Mouse (Mus musculus): ENCODE measurements around the gene Zdhhc24. TPM values are rescaled to one million over a fixed set of nuclear protein-coding genes. Genes with fewer than 3 reads are reported as not detected.

Zdhhc24 gene
- polyA plus RNA-seq, 1 experiment from 2014 or later: 10.5 TPM

GRCm38 (mm10) chr19:4916827-4917226 is 38.4 kb downstream of the Zdhhc24 start:
- H3K36me3 ChIP-seq (ENCODE audit: control insufficient read depth, insufficient read depth): peaks cover 62% of the 10 kb centered on the region
- no peak for ATAC-seq (replicated peaks; ENCODE audit: extremely low read depth, insufficient read depth, low FRiP score)

DNA sequence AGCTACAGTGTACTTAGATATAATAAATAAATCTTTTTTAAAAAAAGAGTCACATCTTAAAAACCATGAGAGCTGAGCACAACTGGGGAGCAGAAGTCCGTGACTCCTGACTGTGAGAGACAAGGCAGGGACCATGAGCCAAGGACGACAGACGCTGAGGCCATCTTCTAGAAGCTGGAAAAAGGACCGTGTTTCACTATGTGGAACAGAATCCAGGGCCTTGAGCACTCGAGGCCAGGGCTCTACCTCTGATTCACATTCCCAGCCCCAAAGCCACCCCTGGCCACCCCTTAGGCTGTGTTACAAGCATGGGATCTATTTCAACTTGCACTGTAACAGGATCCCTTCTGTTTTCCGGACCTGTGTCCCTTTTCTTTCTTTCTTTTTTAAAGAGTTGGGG is 41.2 kb downstream of the Zdhhc24 start:
- Histone ChIP-seq H3K27me3 (ENCODE audit: control insufficient read depth, insufficient read depth, low read length) (no peaks in the 10 kb centered on the region), H3K4me2 (ENCODE audit: low read depth, low read length) (no peak overlapping the region), H3K27ac (ENCODE audit: low read length) (no peak overlapping the region), H3K4me1 (ENCODE audit: control insufficient read depth, insufficient read depth, low read length) (no peaks in the 10 kb centered on the region), H3K9ac (ENCODE audit: low read length) (no peak overlapping the region), H3K36me3 (ENCODE audit: control insufficient read depth, insufficient read depth) (peaks cover 55% of the 10 kb centered on the region), H3K4me3 (ENCODE audit: low read length) (no peak overlapping the region), H3K9me3 (replicated peaks; ENCODE audit: control insufficient read depth, low read length) (no peaks in the 10 kb centered on the region)
- 78% methylated on average over 6 of the region's 6 CpGs for WGBS
- ATAC-seq (replicated peaks; ENCODE audit: extremely low read depth, insufficient read depth, low FRiP score): no peak

More at GRCm38 (mm10) chr19:4916827-4917226, 38.4 kb downstream of the Zdhhc24 start:
- no peak overlapping the region for H3K4me3 ChIP-seq (ENCODE audit: low read length)
- no peaks in the 10 kb centered on the region for H3K4me1 ChIP-seq (ENCODE audit: control insufficient read depth, insufficient read depth, low read length)
- H3K27ac ChIP-seq (ENCODE audit: low read length): no peak overlapping the region
- no peaks in the 10 kb centered on the region for H3K9me3 ChIP-seq (replicated peaks; ENCODE audit: control insufficient read depth, low read length)
- H3K27me3 ChIP-seq (ENCODE audit: control insufficient read depth, insufficient read depth, low read length): no peaks in the 10 kb centered on the region
- 86% methylated on average over 10 of the region's 10 CpGs for WGBS
- H3K4me2 ChIP-seq (ENCODE audit: low read depth, low read length): no peak overlapping the region
- H3K9ac ChIP-seq (ENCODE audit: low read length): no peak overlapping the region

- no peak for ATAC-seq (replicated peaks; ENCODE audit: extremely low read depth, insufficient read depth, low FRiP score)
- 97% methylated on average over 11 of the region's 11 CpGs for WGBS
- H3K27ac ChIP-seq (ENCODE audit: low read length): no peak overlapping the region
- H3K27me3 ChIP-seq (ENCODE audit: control insufficient read depth, insufficient read depth, low read length): no peaks in the 10 kb centered on the region
- peaks cover 26% of the 10 kb centered on the region for H3K36me3 ChIP-seq (ENCODE audit: control insufficient read depth, insufficient read depth)
- no peaks in the 10 kb centered on the region for H3K9me3 ChIP-seq (replicated peaks; ENCODE audit: control insufficient read depth, low read length)
- H3K4me1 ChIP-seq (ENCODE audit: control insufficient read depth, insufficient read depth, low read length): peaks cover 16% of the 10 kb centered on the region
- no peak overlapping the region for H3K4me2 ChIP-seq (ENCODE audit: low read depth, low read length)
- no peak overlapping the region for H3K9ac ChIP-seq (ENCODE audit: low read length)
- H3K4me3 ChIP-seq (ENCODE audit: low read length): no peak overlapping the region
Measured at GRCm38 (mm10) chr19:4925121-4925860, 46.8 kb downstream of the Zdhhc24 start.

DNA sequence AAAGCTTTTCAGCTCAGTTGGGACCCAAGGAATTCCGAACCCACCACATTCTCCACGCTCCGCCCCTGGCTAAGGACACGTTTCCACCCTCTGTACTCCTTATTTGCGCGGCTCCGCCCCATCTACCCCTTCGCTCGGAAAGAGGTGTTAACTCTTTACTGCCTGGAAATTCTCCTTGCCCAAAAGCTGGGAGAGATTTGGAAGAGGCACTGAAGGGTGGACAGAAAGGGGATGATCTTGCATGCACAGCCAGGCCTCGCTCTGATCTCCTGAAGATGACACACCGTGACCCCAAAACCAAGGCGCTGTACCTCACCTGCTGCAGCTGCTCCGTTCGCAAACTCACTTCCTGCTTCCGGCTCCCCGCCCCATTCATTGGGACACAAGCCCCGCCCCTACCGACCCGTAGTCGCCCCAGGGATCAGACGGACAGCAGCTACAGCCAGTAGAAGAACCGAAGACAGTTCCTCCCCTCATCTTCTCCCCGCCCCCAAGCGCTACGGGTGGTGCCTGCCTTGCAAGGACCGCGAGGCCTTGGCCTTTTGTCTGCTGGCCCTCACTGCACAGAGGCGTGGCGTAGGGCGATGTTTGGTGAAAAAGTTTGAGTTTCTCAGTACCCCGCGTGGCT is 49.5 kb downstream of the Zdhhc24 start, which contains the start of gene Dpp3:
TSS of gene Dpp3 (minus strand) at position 384 of the 628 bp plus-strand sequence.
- peak within 1 kb of the TSS; percentile 84 for H3K4me2 ChIP-seq (ENCODE audit: low read depth, low read length)
- peak within 1 kb of the TSS; percentile 82 for H3K4me3 ChIP-seq (ENCODE audit: low read length)
- H3K36me3 ChIP-seq (ENCODE audit: control insufficient read depth, insufficient read depth): peaks cover 7% of the 10 kb centered on the region
- peak within 1 kb of the TSS; percentile 82 for H3K9ac ChIP-seq (ENCODE audit: low read length)
- H3K27ac ChIP-seq (ENCODE audit: low read length): peak within 1 kb of the TSS; percentile 66
- ATAC-seq (replicated peaks; ENCODE audit: extremely low read depth, insufficient read depth, low FRiP score): peak; percentile 99
- H3K27me3 ChIP-seq (ENCODE audit: control insufficient read depth, insufficient read depth, low read length): no peaks in the 10 kb centered on the region
- H3K4me1 ChIP-seq (ENCODE audit: control insufficient read depth, insufficient read depth, low read length): peaks cover 16% of the 10 kb centered on the region
- no peaks in the 10 kb centered on the region for H3K9me3 ChIP-seq (replicated peaks; ENCODE audit: control insufficient read depth, low read length)
- under 1% methylated on average over 32 of the region's 32 CpGs for WGBS

DNA sequence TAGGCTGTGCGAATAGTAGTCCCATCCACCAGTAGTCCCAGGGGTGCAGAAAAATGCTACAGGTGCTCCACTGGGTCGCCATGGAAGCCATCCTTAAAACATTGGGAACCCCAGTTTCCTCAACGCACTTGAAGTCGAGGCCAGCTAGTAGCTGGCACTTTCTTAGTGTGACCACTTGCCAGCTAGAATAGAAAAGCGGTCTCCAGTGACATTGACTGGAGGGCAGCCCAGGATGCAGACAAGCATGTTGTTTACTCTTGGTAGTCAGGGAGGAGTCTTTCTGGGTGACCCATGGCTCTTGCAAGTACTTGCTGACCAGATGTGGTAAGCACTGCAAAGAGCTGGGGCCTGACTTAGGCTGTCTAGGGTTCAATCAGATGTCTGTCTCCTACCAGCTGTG is 50.3 kb downstream of the Zdhhc24 start:
- peak overlapping the region; percentile 82 for H3K9ac ChIP-seq (ENCODE audit: low read length)
- 62% methylated on average over 5 of the region's 5 CpGs for WGBS
- no peak; the same call in 1 of the 2 replicates for ATAC-seq (replicated peaks; ENCODE audit: extremely low read depth, insufficient read depth, low FRiP score)

More for the DNA sequence above, 50.3 kb downstream of the Zdhhc24 start:
- Histone ChIP-seq H3K27ac (ENCODE audit: low read length) (peak overlapping the region; percentile 66), H3K4me3 (ENCODE audit: low read length) (peak overlapping the region; percentile 82), H3K4me1 (ENCODE audit: control insufficient read depth, insufficient read depth, low read length) (peaks cover 16% of the 10 kb centered on the region), H3K27me3 (ENCODE audit: control insufficient read depth, insufficient read depth, low read length) (no peaks in the 10 kb centered on the region), H3K4me2 (ENCODE audit: low read depth, low read length) (peak overlapping the region; percentile 84), H3K36me3 (ENCODE audit: control insufficient read depth, insufficient read depth) (peaks cover 7% of the 10 kb centered on the region), H3K9me3 (replicated peaks; ENCODE audit: control insufficient read depth, low read length) (no peaks in the 10 kb centered on the region)

Other genes starting within 250 kb of the Zdhhc24 start
- 0.62 and 0.66 TPM in 2 replicates for gene Gm960, start 180.0 kb upstream of the Zdhhc24 start, polyA plus RNA-seq (2015; fragmentation: Nextera tagmentation; extraction: Ambion mirVana)
- 0.14 and 0.31 TPM in 2 replicates for gene Sptbn2, start 167.5 kb upstream of the Zdhhc24 start, polyA plus RNA-seq (2015; fragmentation: Nextera tagmentation; extraction: Ambion mirVana)
- 34.1 and 38.0 TPM in 2 replicates for gene Rbm4b, start 122.2 kb upstream of the Zdhhc24 start, polyA plus RNA-seq (2015; fragmentation: Nextera tagmentation; extraction: Ambion mirVana)
- 57.1 and 58.7 TPM in 2 replicates for gene Rbm4, start 84.8 kb upstream of the Zdhhc24 start, polyA plus RNA-seq (2015; fragmentation: Nextera tagmentation; extraction: Ambion mirVana)
- gene Gm21992, start 67.1 kb upstream of the Zdhhc24 start, polyA plus RNA-seq (2015; fragmentation: Nextera tagmentation; extraction: Ambion mirVana): 16.2 and 23.9 TPM in 2 replicates
- 54.0 and 55.3 TPM in 2 replicates for gene Rbm14, start 67.0 kb upstream of the Zdhhc24 start, polyA plus RNA-seq (2015; fragmentation: Nextera tagmentation; extraction: Ambion mirVana)
- 39.4 and 40.5 TPM in 2 replicates for gene Ccs, start 39.3 kb upstream of the Zdhhc24 start, polyA plus RNA-seq (2015; fragmentation: Nextera tagmentation; extraction: Ambion mirVana)
- gene Ccdc87, start 39.3 kb upstream of the Zdhhc24 start, polyA plus RNA-seq (2015; fragmentation: Nextera tagmentation; extraction: Ambion mirVana): 0.14 and 0.16 TPM in 2 replicates
- gene Ctsf, start 23.5 kb upstream of the Zdhhc24 start, polyA plus RNA-seq (2015; fragmentation: Nextera tagmentation; extraction: Ambion mirVana): 35.0 and 42.0 TPM in 2 replicates
- gene Actn3, start 759 bp upstream of the Zdhhc24 start, polyA plus RNA-seq (2015; fragmentation: Nextera tagmentation; extraction: Ambion mirVana): 5.2 and 10.7 TPM in 2 replicates
- 1.8 and 2.8 TPM in 2 replicates for gene Bbs1, start 28.0 kb downstream of the Zdhhc24 start, polyA plus RNA-seq (2015; fragmentation: Nextera tagmentation; extraction: Ambion mirVana)
- gene Dpp3, start 49.6 kb downstream of the Zdhhc24 start, polyA plus RNA-seq (2015; fragmentation: Nextera tagmentation; extraction: Ambion mirVana): 73.6 and 77.9 TPM in 2 replicates
- gene Peli3, start 64.5 kb downstream of the Zdhhc24 start, polyA plus RNA-seq (2015; fragmentation: Nextera tagmentation; extraction: Ambion mirVana): 0.51 and 0.85 TPM in 2 replicates
- 88.9 and 94.5 TPM in 2 replicates for gene Mrpl11, start 83.5 kb downstream of the Zdhhc24 start, polyA plus RNA-seq (2015; fragmentation: Nextera tagmentation; extraction: Ambion mirVana)
- gene Npas4, start 111.6 kb downstream of the Zdhhc24 start, polyA plus RNA-seq (2015; fragmentation: Nextera tagmentation; extraction: Ambion mirVana): 0.09 and 0.10 TPM in 2 replicates
- 12.6 and 13.8 TPM in 2 replicates for gene Slc29a2, start 145.2 kb downstream of the Zdhhc24 start, polyA plus RNA-seq (2015; fragmentation: Nextera tagmentation; extraction: Ambion mirVana)
- gene B4gat1, start 160.2 kb downstream of the Zdhhc24 start, polyA plus RNA-seq (2015; fragmentation: Nextera tagmentation; extraction: Ambion mirVana): 43.4 and 43.5 TPM in 2 replicates
- gene AC124502.3, start 160.2 kb downstream of the Zdhhc24 start, polyA plus RNA-seq (2015; fragmentation: Nextera tagmentation; extraction: Ambion mirVana): 2.6 and 2.7 TPM in 2 replicates
- gene Brms1, start 162.7 kb downstream of the Zdhhc24 start, polyA plus RNA-seq (2015; fragmentation: Nextera tagmentation; extraction: Ambion mirVana): 29.7 and 29.9 TPM in 2 replicates
- gene Rin1, start 171.8 kb downstream of the Zdhhc24 start, polyA plus RNA-seq (2015; fragmentation: Nextera tagmentation; extraction: Ambion mirVana): 1.8 and 2.2 TPM in 2 replicates
- 21.1 and 23.4 TPM in 2 replicates for gene Cd248, start 189.4 kb downstream of the Zdhhc24 start, polyA plus RNA-seq (2015; fragmentation: Nextera tagmentation; extraction: Ambion mirVana)
- gene Tmem151a, start 206.9 kb downstream of the Zdhhc24 start, polyA plus RNA-seq (2015; fragmentation: Nextera tagmentation; extraction: Ambion mirVana): 3.2 and 4.6 TPM in 2 replicates
- gene Yif1a, start 209.9 kb downstream of the Zdhhc24 start, polyA plus RNA-seq (2015; fragmentation: Nextera tagmentation; extraction: Ambion mirVana): 94.1 and 98.6 TPM in 2 replicates
- gene Cnih2, start 219.9 kb downstream of the Zdhhc24 start, polyA plus RNA-seq (2015; fragmentation: Nextera tagmentation; extraction: Ambion mirVana): 2.3 and 2.8 TPM in 2 replicates
- gene Rab1b, start 228.4 kb downstream of the Zdhhc24 start, polyA plus RNA-seq (2015; fragmentation: Nextera tagmentation; extraction: Ambion mirVana): 227 and 233 TPM in 2 replicates
- gene Klc2, start 239.9 kb downstream of the Zdhhc24 start, polyA plus RNA-seq (2015; fragmentation: Nextera tagmentation; extraction: Ambion mirVana): 19.3 and 22.7 TPM in 2 replicates